Mouse (Mus musculus) embryo, embryonic 10 days (tissue): ENCODE results near the gene Bst2.

Experiments used
- DNase-seq: peaks from one replicate; pipeline ENCODE4 v3.0.0-alpha.2; 2015; ENCODE audit warnings: low spot score

Gene Bst2

GRCm38 (mm10) chr8:71558958-71559690, 21.9 kb upstream of the Bst2 start:
- DNase-seq, result peak; percentile 89

DNA sequence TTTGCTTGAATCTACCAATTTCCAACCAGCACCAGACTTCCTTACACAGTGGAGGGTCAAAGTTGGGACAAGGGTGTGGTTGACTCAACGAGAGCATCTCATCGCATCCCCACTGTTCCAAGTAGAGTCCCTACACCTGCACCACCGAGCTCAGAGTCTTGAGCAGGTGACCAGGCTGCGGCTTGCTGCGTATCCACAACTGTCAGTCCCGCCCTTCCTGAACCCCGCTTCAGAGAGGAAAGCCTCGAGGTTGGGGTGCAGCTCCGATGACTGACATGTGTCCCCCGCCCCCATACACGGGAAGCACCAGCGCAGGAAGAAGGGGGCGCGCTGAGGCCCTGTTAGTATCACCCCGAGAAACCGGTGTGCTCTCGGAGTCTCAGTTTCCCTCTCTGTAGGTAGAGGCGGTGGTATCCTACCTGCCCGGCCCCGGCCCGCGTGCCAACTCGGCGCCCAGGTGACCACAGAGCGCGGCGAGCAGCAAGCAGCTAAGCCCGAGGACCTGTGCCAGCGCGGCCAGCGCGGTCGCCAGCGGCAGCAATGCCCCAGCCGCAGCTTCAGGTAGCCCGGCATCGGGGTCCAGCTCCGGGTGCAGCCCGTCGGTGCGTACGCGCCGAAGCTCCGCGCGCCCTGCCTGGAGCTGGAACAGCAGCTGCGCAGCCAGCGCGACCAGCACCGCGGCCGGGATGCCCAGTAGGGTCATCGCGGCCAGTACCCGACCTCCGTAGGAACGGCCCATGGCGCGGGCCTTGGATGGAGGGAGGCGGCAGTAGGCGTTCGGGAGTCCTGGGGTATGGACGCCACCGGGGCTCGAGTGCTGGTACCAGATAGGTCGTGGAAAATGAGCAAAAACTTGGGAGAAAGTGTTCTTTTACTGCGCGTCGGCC, 21.1 kb upstream of the Bst2 start, which contains the start of gene Tmem221:
Tmem221 (minus strand) TSS at position 801 of the 887 bp plus-strand sequence.
- no peak for DNase-seq

DNA sequence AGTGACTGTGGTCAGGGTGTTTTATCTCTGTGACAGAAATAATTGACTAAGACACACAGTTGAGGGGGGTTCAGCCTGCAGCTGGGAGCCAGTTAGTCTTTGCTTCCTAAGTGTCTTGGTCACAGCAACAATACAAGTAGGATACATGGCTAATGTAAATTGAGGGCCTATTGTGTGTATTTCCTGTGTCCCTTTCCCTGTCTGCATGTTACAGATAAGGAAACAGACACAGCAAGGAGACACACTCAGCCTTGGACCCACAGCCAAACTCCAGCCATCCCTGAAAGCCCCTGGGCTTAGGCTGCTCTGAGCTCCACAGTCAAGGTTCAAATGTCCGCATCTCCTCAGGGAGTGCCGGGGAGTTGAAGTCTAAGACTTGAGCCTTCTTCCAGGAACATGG, 17.4 kb upstream of the Bst2 start:
- DNase-seq, result no peak

GRCm38 (mm10) chr8:71554001-71554400, 16.7 kb upstream of the Bst2 start:
- DNase-seq, result no peak

GRCm38 (mm10) chr8:71552770-71553169, 15.5 kb upstream of the Bst2 start:
- no peak for DNase-seq

DNA sequence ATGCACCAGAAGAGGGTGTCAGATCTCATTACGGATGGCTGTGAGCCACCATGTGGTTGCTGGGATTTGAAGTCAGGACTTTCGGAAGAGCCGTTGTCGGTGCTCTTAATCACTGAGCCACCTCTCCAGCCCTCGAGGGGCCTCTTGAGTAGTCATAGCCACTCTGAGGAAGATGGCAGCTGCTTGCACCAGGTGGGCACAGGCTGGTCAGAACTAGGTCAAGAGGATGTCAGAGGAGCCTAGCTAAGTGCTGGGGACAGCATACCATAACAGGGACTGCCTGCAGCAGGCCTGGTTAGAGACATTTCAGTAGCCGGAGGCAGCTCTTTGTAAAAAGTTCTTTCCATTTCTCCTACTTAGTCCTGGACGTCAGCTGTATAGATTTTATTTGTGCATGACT, 13.5 kb upstream of the Bst2 start:
- DNase-seq, result no peak

DNA sequence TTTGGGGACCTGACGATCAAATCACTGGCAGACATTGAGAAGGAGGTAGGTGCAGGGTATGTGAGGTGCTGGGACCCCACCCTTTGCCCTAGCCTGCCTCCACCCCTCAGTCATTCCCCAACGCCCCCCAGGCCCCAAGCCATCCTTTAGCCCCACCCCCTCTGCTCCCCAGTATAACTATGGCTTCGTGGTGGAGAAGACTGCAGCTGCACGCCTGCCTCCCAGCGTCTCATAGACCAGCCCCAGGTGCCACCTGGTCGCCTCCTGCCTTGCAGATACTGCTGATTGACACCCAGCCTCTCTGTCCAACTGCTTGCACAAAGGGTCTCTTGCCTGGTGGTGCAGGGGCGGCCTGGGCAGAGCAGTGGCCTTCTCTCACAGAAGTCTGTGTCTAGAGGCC, 10.3 kb upstream of the Bst2 start:
- DNase-seq, result no peak

DNA sequence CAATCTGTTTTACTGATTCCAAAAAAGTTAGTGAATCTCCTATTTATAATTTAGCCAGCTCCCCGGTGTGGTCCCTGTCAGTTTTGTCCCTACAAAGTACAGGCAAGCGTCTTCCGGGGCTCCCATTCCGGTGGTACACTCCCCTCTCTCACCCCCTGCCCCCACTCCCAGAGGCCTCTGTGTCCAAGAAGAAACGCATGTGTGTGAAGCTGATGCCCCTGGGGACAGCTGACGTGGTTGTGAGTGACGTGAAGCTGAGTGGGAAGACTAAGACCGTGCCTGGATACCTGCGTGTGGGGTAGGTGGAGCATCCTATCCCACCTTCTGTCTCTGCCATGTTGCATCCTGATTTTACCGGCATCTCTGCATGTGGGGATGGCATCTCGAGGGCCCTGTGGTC, 7.8 kb upstream of the Bst2 start:
- no peak for DNase-seq

DNA sequence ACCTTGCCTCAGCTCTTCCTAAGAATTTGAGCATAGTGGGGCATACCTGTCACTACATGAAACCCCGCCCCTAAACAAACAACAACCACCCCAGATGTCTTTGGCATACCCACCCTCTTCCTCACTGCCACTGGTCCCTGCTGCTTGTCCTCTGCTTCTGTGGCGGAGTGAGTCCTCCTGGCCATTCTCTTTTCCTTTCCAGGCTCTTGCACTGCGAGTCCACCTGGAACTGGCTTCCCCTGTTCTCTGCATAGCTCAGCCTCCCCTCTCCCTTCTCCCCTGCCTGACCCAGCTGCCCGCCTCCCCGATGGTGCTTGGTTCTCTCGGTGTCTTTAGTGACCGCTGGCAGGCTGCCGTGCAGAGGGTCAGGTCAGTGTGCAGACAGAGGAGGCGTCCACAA, 6.5 kb upstream of the Bst2 start:
- DNase-seq, result no peak

DNA sequence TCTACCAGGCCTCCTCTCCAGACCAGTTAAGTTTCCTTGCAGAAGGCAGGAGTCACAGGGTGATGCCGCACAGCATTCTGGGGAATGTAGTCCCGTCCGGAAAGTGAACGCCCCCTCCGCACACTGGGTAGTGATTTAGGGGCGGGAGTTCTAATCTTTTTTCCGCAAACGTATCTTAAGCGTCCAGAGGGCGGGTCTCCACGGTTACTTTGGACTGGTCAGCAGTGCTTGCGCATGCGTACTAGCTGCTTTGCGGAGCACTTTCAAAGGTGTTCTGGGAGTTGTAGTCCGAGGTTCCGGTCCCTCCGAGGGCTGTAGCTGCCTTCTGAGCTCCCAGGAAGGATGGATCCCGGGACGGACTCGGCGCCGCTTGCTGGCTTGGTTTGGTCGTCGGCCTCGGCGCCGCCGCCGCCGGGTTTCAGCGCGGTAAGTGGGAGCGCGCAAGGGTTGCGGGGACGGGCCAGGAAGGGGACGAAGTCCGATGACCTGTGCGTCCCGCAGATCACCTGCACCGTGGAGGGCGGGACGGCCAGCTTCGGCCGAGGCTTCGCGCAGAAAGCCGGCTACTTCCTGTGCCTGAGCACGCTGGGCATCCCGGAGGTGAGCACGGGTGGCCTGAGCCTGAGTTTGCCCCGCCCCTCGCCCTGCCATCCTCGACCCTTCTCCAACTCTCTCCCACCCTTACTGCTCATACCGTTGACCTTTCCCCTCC, 5.5 kb upstream of the Bst2 start, which contains the start of gene Mvb12a:
Mvb12a (plus strand) TSS at position 291 of the 712 bp plus-strand sequence.
- peak; percentile 99 for DNase-seq

DNA sequence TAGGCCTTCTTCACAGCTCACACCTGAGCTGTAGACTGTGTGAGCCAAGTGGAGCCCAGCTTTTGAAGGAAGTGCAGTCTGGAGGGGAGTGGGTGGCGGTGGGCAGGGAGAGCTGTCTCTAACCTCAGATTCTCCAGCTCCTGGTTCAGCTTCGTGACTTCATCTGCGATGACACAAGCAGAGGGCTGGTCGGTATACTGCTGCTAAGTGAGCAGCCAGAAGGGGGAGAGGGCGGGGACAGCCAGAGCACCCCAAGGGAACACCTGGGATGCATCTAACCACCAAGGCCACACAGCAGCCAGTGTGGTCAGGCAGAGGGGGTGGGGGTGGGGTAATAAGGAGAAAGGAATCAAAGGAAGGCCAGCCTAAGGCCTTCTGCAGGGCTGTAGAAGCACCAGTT, 1.6 kb downstream of the Bst2 start:
- no peak for DNase-seq

- no peak for DNase-seq
These were observed 2.9 kb downstream of the Bst2 start for GRCm38 (mm10) chr8:71534263-71534810.

DNA sequence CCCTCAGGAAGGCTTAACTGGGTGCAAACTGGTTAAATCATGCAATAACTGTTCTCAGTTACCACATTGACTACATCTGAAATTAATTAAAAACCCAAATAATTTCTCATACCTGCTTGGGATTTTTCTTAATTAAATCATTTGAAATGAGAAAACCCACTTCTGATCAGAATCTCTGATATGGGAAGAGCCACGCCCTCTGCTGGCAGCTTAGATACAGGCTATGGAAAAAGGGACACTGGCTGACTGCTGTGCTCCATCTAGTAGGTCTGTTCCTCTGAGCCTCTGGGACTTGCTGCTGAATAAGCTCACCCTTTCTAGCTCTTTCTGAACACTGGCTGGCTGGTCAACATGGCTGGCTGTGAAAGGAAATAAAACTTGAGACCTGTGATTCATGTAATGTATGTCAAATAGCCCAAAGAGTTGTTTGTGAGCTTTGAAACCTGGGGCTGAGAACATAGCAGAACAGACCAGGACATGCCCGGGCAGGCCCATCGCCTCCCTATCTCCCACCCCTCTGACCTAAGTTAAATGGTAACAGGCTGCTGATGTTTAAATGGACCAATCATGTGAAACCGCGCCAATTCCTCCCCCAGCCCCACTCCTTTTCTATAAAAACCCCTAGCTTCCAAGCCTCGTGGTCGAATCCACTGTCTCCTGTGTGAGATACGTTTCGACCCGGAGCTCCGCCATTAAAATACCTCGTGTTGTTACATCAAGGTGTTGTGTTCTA, 6.4 kb downstream of the Bst2 start:
- DNase-seq, result peak; percentile 58

- no peak for DNase-seq
These were observed 8.7 kb downstream of the Bst2 start for GRCm38 (mm10) chr8:71528362-71529073.

- no peak for DNase-seq
These were observed 9.9 kb downstream of the Bst2 start for GRCm38 (mm10) chr8:71527162-71527870.

DNA sequence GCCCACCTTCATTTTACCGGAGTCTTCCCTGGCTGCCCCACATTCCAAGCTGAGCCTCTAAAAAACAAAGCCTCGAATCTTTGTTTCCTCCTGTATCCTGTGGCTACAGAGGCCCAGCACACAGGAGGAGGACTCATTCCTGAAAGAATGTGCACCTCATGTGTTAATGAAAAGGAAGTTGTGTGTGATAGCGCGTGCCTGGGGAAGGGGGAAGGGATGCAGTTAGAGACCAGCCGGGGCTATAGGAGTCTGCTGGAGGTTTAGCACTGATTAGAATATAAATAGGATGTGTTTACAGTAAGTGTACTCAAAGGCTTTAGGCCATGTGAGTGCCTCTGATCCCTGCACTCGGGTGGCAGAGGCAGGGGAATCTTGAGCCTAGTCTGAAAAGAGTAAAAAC, 11.0 kb downstream of the Bst2 start:
- DNase-seq, result peak; percentile 55

DNA sequence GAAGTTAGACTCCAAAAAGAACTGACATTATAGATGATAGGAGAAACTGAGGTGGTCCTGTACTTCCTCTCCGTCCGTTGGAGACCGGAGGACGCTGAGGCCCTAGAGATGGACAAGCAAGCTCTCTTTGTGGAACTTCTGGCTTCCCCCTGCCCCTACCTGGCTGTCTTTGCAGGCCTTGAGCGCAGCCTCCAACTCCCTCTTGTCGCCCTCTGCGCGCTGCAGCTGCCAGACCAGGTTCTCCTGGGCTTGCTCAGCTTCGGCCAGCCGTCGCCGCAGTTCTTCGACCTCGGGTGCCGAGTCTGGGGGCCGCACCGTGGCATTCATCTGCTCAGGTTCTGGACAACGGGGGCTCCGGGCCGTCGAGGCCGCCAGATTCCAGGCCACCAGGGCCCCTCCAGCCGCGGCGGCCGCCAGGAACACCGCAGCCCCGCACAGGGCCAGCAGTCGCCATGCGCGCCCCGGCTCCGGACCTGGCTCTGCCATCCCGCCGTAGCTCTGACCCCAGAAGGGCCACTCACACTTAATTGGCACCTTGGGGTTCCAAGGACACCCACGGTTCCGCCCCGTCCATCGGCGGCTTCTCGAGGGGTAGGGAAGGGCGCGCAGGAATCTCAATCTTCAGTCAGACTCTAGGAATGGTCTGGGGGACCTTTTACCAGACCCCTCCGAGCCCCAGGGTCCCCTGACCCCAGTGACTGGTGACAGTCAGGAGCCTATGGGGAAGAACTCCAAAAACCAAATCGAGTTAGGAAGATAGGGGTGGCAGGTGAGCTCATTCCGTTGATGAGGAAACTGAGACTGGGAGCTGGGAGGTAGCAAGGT, 11.8 kb downstream of the Bst2 start, which contains the start of gene Ccdc194:
Ccdc194 (minus strand) TSS at position 486 of the 825 bp plus-strand sequence.
- DNase-seq, result no peak

DNA sequence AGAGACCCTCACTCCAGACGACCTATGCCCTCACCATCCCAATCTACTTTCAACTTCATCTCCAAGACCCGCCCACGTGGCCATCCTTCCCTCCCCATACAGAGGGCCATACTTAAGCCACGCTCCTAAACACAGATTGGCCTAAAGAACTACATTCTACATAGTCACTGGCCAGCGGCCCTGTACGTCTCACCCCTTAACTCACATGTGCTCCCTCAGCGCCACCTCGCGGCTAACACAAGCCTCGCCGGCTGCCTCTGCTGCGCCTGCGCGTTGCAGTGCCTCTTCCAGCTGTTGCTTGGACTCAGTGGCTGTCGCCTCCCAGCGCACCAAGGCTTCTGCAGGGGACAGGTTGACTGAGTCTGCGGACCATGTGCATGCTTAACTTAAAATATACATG, 15.6 kb downstream of the Bst2 start:
- peak; percentile 99 for DNase-seq
